In the genomic region with DNA sequence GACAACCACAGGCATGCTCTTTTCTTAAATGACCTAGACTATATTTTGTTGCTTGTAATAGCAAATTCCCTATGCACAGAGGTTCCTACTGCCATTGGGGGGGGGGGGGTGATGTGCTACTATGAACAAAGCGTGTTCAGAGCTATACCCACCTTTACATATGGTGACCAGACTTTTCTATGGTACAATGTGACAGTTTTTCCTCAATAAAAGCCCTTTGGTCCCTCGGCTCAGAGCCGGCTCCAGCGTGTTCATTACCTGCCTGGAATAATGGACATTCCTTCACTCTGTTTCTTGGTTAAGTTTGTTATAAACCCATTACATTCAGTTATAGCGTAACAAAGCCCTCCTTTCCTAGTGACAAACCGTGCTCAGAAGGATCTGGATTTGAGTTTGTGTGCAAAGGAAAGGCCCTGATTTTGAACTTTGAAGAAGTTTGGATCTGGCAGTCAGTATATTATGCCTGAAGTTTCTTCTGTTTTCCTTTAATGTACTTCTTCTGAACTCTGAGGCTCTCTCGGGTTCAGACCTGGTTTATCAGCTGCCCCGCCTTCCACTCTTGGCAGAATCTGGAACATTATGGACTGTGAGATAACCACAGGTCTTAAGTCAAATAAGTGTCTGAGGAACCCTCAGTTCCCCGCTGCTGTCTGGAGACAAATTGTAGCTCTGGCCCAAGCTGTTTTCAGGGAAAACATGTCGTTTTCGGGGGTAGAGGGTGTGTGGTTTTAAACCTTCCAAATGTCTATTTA, we compare ENCODE assay signal across 17 mouse cellular contexts. TPM values are rescaled to one million over a fixed set of nuclear protein-coding genes. Genes with fewer than 3 reads are reported as not detected.
DNase-seq lines count a peak whose midpoint lies in the region; ATAC-seq and TF ChIP-seq lines count a peak whose summit lies in the region.
"Had no signal": no experiment of that assay in that cellular context is flagged by ENCODE, and none has a peak within 500 bp of the region (broad histone marks: within the 10 kb centered on the region; RNA-seq: fewer than 3 reads in every experiment).

No protein-coding gene starts in this region.

- no peak for TF ChIP-seq CTCF in left cerebral cortex, adult 2 months (IDR thresholded peaks at IDR 0.05)
- TF ChIP-seq CTCF in stomach, postnatal 0 days (IDR thresholded peaks at IDR 0.05; ENCODE audit: low read depth): no peak

- H3K9me3 ChIP-seq in liver, embryonic 12.5 days (replicated peaks): no peaks in the 10 kb centered on the region
- no peaks in the 10 kb centered on the region for H3K9me3 ChIP-seq in stomach, postnatal 0 days (ENCODE audit: control insufficient read depth, low read length)
- no peaks in the 10 kb centered on the region for H3K9me3 ChIP-seq in midbrain, embryonic 13.5 days
- H3K9me3 ChIP-seq: embryonic facial prominence, embryonic 10.5 days; heart, embryonic 13.5 days had no signal

- H3K36me3 ChIP-seq in liver, embryonic 12.5 days: no peaks in the 10 kb centered on the region
- H3K36me3 ChIP-seq in stomach, postnatal 0 days (ENCODE audit: control insufficient read depth, insufficient read depth, low read length): no peaks in the 10 kb centered on the region
- no peaks in the 10 kb centered on the region for H3K36me3 ChIP-seq in midbrain, embryonic 13.5 days
- H3K36me3 ChIP-seq: embryonic facial prominence, embryonic 10.5 days; heart, embryonic 13.5 days had no signal

- H3K27ac ChIP-seq in left cerebral cortex, adult 2 months: peak overlapping the region; percentile 58; the same call in 1 of the 2 replicates
- no peak overlapping the region for H3K27ac ChIP-seq in liver, embryonic 12.5 days
- H3K27ac ChIP-seq in stomach, postnatal 0 days (replicated peaks): peak overlapping the region; percentile 75
- no peak overlapping the region for H3K27ac ChIP-seq in midbrain, embryonic 13.5 days
- H3K27ac ChIP-seq: embryonic facial prominence, embryonic 10.5 days; heart, embryonic 13.5 days had no signal

- WGBS in liver, embryonic 12.5 days (ENCODE audit: insufficient replicate concordance): 48% methylated on average over 11 of the region's 11 CpGs
- WGBS in stomach, postnatal 0 days: 51% methylated on average over 11 of the region's 11 CpGs
- 81% methylated on average over 11 of the region's 11 CpGs for whole genome bisulfite sequencing in midbrain, embryonic 13.5 days

- peaks cover 32% of the 10 kb centered on the region for H3K4me1 ChIP-seq in liver, embryonic 12.5 days
- H3K4me1 ChIP-seq in stomach, postnatal 0 days (replicated peaks; ENCODE audit: control insufficient read depth, insufficient read depth): no peaks in the 10 kb centered on the region
- no peaks in the 10 kb centered on the region for H3K4me1 ChIP-seq in midbrain, embryonic 13.5 days (replicated peaks)

- H3K4me3 ChIP-seq in left cerebral cortex, adult 2 months: no peak overlapping the region
- no peak overlapping the region for H3K4me3 ChIP-seq in liver, embryonic 12.5 days
- no peak overlapping the region for H3K4me3 ChIP-seq in stomach, postnatal 0 days (ENCODE audit: low read depth, low read length)
- H3K4me3 ChIP-seq in midbrain, embryonic 13.5 days (replicated peaks): no peak overlapping the region
- H3K4me3 ChIP-seq: embryonic facial prominence, embryonic 10.5 days; erythroblast, embryonic 14.5 days; heart, embryonic 13.5 days had no signal

- no peak overlapping the region for H3K9ac ChIP-seq in liver, embryonic 12.5 days
- H3K9ac ChIP-seq in stomach, postnatal 0 days (ENCODE audit: low read length): no peak overlapping the region
- H3K9ac ChIP-seq in midbrain, embryonic 13.5 days (replicated peaks): no peak overlapping the region
- H3K9ac ChIP-seq: heart, embryonic 13.5 days had no signal

- no peak for TF ChIP-seq EP300 in stomach, postnatal 0 days (optimal IDR thresholded peaks at IDR 0.05)

- intact Hi-C loops in left cerebral cortex, adult 2 months (cut with DNase I): no loop called here
- intact Hi-C loops in left cerebral cortex, postnatal 10 days (cut with DNase I): no loop called here

- ATAC-seq in erythroid progenitor cell, adult 5-6 weeks (replicated peaks; ENCODE audit: low FRiP score, poor library complexity, severe bottlenecking): 0 out of 2 replicates have a peak, but pooled peaks have one; percentile 9
- ATAC-seq in liver, embryonic 12.5 days: peak; percentile 35; the same call in 1 of the 2 replicates
- peak; percentile 75 for ATAC-seq in stomach, postnatal 0 days (ENCODE audit: low FRiP score, low TSS enrichment)
- ATAC-seq in midbrain, embryonic 13.5 days: no peak
- ATAC-seq: CD4-positive, CD25-positive, alpha-beta regulatory T cell, adult 4 months had no signal

- H3K27me3 ChIP-seq in liver, embryonic 12.5 days (replicated peaks): no peaks in the 10 kb centered on the region
- H3K27me3 ChIP-seq in stomach, postnatal 0 days (ENCODE audit: control insufficient read depth, insufficient read depth, low read length): no peaks in the 10 kb centered on the region
- no peaks in the 10 kb centered on the region for H3K27me3 ChIP-seq in midbrain, embryonic 13.5 days
- H3K27me3 ChIP-seq: heart, embryonic 13.5 days had no signal

- H3K4me2 ChIP-seq in liver, embryonic 12.5 days: peak overlapping the region; percentile 20
- no peak overlapping the region for H3K4me2 ChIP-seq in stomach, postnatal 0 days (replicated peaks; ENCODE audit: low read depth)
- H3K4me2 ChIP-seq in midbrain, embryonic 13.5 days (replicated peaks): no peak overlapping the region
- H3K4me2 ChIP-seq: heart, embryonic 13.5 days had no signal

- no peak for DNase-seq in left cerebral cortex, adult 2 months (ENCODE audit: extremely low spot score in 1 of 2, low spot score in 2 of 2)
- no peak for DNase-seq in left cerebral cortex, postnatal 10 days (ENCODE audit: extremely low spot score in 1 of 2, low spot score in 2 of 2)
- peak; percentile 59 for DNase-seq in stomach, postnatal 0 days (ENCODE audit: low spot score)
- DNase-seq in layer of hippocampus, adult 8-10 months (ENCODE audit: low spot score in 2 of 2): no peak
- DNase-seq: adrenal gland, postnatal 14 days; gastrocnemius, postnatal 10 days; lung, postnatal 36 days; midbrain, embryonic 14.5 days; thymus, adult 2 months had no signal

RNA-seq across cellular contexts. Expression of gene Apod, which starts 49.3 kb away (rescaled TPM):
- total RNA-seq in left cerebral cortex, adult 2 months (2021): 100 to 1,000 TPM; 125 to 160 TPM
- total RNA-seq in left cerebral cortex, postnatal 10 days (2021): 10 to 100 TPM; 31.0 to 31.2 TPM
- 2.9 TPM in 1 of 2 replicates, not detected in the other for total RNA-seq in erythroid progenitor cell, adult 5-6 weeks (2015; ENCODE audit: low replicate concordance)
- total RNA-seq in erythroid progenitor cell, adult 5-6 weeks (2017; ENCODE audit: low replicate concordance): not detected in 2 replicates
- polyA plus RNA-seq in liver, embryonic 12.5 days (2016; fragmentation: Nextera tagmentation; extraction: Ambion mirVana): not detected in 2 replicates
- polyA plus RNA-seq in stomach, postnatal 0 days (2015; fragmentation: Nextera tagmentation; extraction: Ambion mirVana): 1.0 TPM in 2 replicates
- total RNA-seq in layer of hippocampus, adult 8-10 months (2022): 100 to 1,000 TPM; 167 to 280 (median 203) TPM
- 57.5 and 65.5 TPM in 2 replicates for polyA plus RNA-seq in midbrain, embryonic 13.5 days (2015; fragmentation: Nextera tagmentation; extraction: Ambion mirVana)
- total RNA-seq: liver, adult 2 months had no signal
- polyA plus RNA-seq: CD4-positive, CD25-positive, alpha-beta regulatory T cell, adult 4 months; erythroblast, embryonic 14.5 days; liver, adult 2 months had no signal

RNA-seq across cellular contexts. Expression of gene Bdh1, which starts 58.2 kb away (rescaled TPM):
- 100 to 1,000 TPM; 108 TPM for total RNA-seq in left cerebral cortex, adult 2 months (2021)
- 100 to 1,000 TPM; 295 to 326 TPM for total RNA-seq in left cerebral cortex, postnatal 10 days (2021)
- total RNA-seq in erythroid progenitor cell, adult 5-6 weeks (2015; ENCODE audit: low replicate concordance): not detected in 2 replicates
- 4.2 TPM in 1 of 2 replicates, not detected in the other for total RNA-seq in erythroid progenitor cell, adult 5-6 weeks (2017; ENCODE audit: low replicate concordance)
- polyA plus RNA-seq in liver, embryonic 12.5 days (2016; fragmentation: Nextera tagmentation; extraction: Ambion mirVana): 45.8 and 46.6 TPM in 2 replicates
- polyA plus RNA-seq in stomach, postnatal 0 days (2015; fragmentation: Nextera tagmentation; extraction: Ambion mirVana): 115 and 125 TPM in 2 replicates
- 100 to 1,000 TPM in 2 of 4 experiments, 10 to 100 TPM in 2; 71.2 to 114 (median 102) TPM for total RNA-seq in layer of hippocampus, adult 8-10 months (2022)
- 67.7 and 68.7 TPM in 2 replicates for polyA plus RNA-seq in midbrain, embryonic 13.5 days (2015; fragmentation: Nextera tagmentation; extraction: Ambion mirVana)

Comparison
In these comparisons a context has a peak if more than half of its experiments do, and no peak if none do; other contexts are left out.
1. H3K27ac ChIP-seq: peak in left cerebral cortex, adult 2 months (single experiment) and stomach, postnatal 0 days (single experiment); none in liver, embryonic 12.5 days (single experiment) and midbrain, embryonic 13.5 days (single experiment).
2. RNA of gene Apod, which starts 49.3 kb away (total RNA-seq): 167 to 280 TPM in layer of hippocampus, adult 8-10 months, 125 to 160 TPM in left cerebral cortex, adult 2 months and 31.0 to 31.2 TPM in left cerebral cortex, postnatal 10 days; 2.9 TPM in erythroid progenitor cell, adult 5-6 weeks; every median in the first group is over 4 times any median in the second.
3. RNA of gene Bdh1, which starts 58.2 kb away (total RNA-seq): 295 to 326 TPM in left cerebral cortex, postnatal 10 days, 71.2 to 114 TPM in layer of hippocampus, adult 8-10 months and 108 TPM in left cerebral cortex, adult 2 months; 4.2 TPM in erythroid progenitor cell, adult 5-6 weeks; every median in the first group is over 10 times any median in the second.